Mouse (Mus musculus) forebrain, embryonic 13.5 days (tissue): Measurements from ENCODE around the gene Sytl3. TPM values are rescaled to one million over a fixed set of nuclear protein-coding genes. Genes with fewer than 3 reads are reported as not detected.
"Not testable (repeated sequence)": the region's sequence is repeated elsewhere in the genome, so short reads cannot be mapped to it uniquely, and the experiment has no call there.

ENCODE experiments used
- ATAC-seq: fragments of 200-750 bp; cut with Nextera tagmentation; 2 replicates; pipeline ENCODE4 v1.8.0; 2017
- H3K27ac ChIP-seq: fragments of 300-500 bp; sonication (generic); 2 replicates; pipeline ENCODE4 v1.5.1; 2015; ENCODE audit warnings: inconsistent platforms, mild to moderate bottlenecking, moderate library complexity
- H3K27me3 ChIP-seq: fragments of 300-500 bp; sonication (generic); 2 replicates; pipeline ENCODE4 v1.6.1; 2015; ENCODE audit warnings: mild to moderate bottlenecking, inconsistent platforms
- H3K36me3 ChIP-seq: fragments of 300-500 bp; sonication (generic); 2 replicates; pipeline ENCODE4 v1.6.1; 2015; ENCODE audit warnings: mild to moderate bottlenecking, inconsistent platforms; ENCODE audit not compliant: poor library complexity, severe bottlenecking
- H3K4me1 ChIP-seq: fragments of 300-500 bp; sonication (generic); 2 replicates; pipeline ENCODE4 v1.6.1; 2015; ENCODE audit warnings: inconsistent platforms
- H3K4me2 ChIP-seq: fragments of 300-500 bp; sonication (generic); 2 replicates; pipeline ENCODE4 v1.6.1; 2015; ENCODE audit warnings: inconsistent platforms, mild to moderate bottlenecking, moderate library complexity
- H3K4me3 ChIP-seq: fragments of 300-500 bp; sonication (generic); 2 replicates; pipeline ENCODE4 v1.5.1; 2015; ENCODE audit warnings: mild to moderate bottlenecking, inconsistent platforms
- H3K9ac ChIP-seq: fragments of 300-500 bp; sonication (generic); 2 replicates; pipeline ENCODE4 v1.6.1; 2015; ENCODE audit warnings: mild to moderate bottlenecking, inconsistent platforms
- H3K9me3 ChIP-seq: fragments of 300-500 bp; sonication (generic); replicated peaks from 2 replicates; pipeline ENCODE4 v1.6.1; 2016; ENCODE audit warnings: inconsistent platforms
- WGBS: fragments of 180-500 bp; shearing (Covaris S2); methylation state at CpG from one replicate; pipeline ENCODE4 v1.1.7; 2015; 5-methylcytosine and 5-hydroxymethylcytosine counted together
- polyA plus RNA-seq: library from polyadenylated mRNA; unstranded; fragments of >200 nt; fragmentation: Nextera tagmentation; extraction: Ambion mirVana; gene quantifications from 2 replicates; pipeline ENCODE4 v1.2.1, GENCODE M21; 2015

Gene Sytl3
- polyA plus RNA-seq, 1 experiment from 2014 or later, result 0.43 TPM

DNA sequence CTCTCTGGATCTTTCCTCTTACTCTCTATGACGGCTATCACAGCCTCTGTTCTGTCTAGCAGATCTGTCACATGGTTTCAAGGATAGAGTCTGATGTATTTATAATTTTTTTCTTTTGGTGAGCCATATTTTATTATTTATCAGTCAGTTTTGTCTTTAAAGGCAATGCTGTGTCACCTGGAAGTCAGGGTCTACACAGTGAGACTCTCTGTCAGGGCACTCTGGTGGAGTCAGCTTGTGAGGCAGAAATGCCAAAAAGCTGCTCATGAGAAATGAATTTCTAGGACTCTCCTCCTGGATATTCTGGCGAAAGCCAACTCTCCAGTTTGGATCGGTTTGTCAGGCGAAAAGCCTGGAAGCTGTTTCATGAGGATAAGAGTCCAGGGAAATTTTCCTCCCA lies 23.1 kb upstream of the Sytl3 start:
- not testable (repeated sequence) for H3K27ac ChIP-seq, H3K4me1 ChIP-seq, H3K9me3 ChIP-seq, H3K4me3 ChIP-seq, ATAC-seq, H3K9ac ChIP-seq, H3K27me3 ChIP-seq, H3K36me3 ChIP-seq, H3K4me2 ChIP-seq
- 94% methylated on average over 1 of the region's 4 CpGs for WGBS

DNA sequence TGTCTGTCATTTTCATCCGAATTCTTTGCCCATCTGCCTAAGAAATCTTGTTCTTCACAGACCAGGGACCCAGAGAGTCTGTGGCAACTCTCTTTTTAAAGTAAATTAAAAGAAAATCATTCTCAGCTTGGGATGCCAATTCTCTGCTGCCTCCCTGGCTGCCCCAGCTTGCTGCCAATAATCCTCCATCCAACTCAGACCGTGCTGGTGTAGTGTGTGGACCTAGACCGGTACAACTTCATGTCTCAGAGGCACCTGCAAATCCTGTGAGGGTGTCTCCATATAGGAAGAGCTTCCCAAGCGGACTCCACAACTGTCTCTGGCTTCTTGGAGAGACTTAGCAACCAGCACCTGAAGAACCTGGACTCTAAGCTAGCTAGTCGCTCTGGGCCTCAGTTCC lies 22.0 kb upstream of the Sytl3 start:
- Histone ChIP-seq H3K27me3 (no peaks in the 10 kb centered on the region), H3K9ac (no peak overlapping the region), H3K4me1 (no peaks in the 10 kb centered on the region), H3K4me3 (no peak overlapping the region), H3K27ac (no peak overlapping the region), H3K4me2 (no peak overlapping the region), H3K36me3 (no peaks in the 10 kb centered on the region), H3K9me3 (no peaks in the 10 kb centered on the region)
- WGBS, result 90% methylated on average over 5 of the region's 5 CpGs
- ATAC-seq, result no peak

- H3K27me3 ChIP-seq, H3K27ac ChIP-seq, H3K4me3 ChIP-seq, H3K9ac ChIP-seq, H3K9me3 ChIP-seq, H3K36me3 ChIP-seq, ATAC-seq, H3K4me2 ChIP-seq, H3K4me1 ChIP-seq: not testable (repeated sequence)
- 98% methylated on average over 4 of the region's 4 CpGs for WGBS
Measured at GRCm38 (mm10) chr17:6637434-6637833, 21.5 kb upstream of the Sytl3 start.

DNA sequence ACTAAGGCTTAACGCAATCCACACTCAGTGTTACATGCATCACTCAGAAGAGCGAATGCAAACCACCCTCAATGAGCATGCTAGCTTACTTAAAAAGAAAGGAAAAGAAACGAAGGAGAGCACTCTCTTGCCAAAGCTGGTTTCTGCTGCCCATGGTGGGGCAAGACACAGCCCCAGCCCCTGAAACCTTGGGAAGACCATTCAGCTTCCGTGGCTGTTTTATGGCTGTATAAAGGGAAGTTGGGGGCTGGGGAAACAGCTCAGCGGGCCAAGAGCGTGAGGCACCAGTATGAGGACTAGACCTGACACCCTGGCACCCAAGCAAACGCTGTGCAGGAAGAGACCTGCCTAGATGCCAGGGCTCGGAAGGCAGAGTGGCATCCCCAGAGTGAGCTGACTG lies 20.4 kb upstream of the Sytl3 start:
- 82% methylated on average over 8 of the region's 8 CpGs for WGBS
- ATAC-seq, H3K9ac ChIP-seq, H3K4me1 ChIP-seq, H3K4me3 ChIP-seq, H3K4me2 ChIP-seq, H3K36me3 ChIP-seq, H3K27me3 ChIP-seq, H3K9me3 ChIP-seq, H3K27ac ChIP-seq: not testable (repeated sequence)

DNA sequence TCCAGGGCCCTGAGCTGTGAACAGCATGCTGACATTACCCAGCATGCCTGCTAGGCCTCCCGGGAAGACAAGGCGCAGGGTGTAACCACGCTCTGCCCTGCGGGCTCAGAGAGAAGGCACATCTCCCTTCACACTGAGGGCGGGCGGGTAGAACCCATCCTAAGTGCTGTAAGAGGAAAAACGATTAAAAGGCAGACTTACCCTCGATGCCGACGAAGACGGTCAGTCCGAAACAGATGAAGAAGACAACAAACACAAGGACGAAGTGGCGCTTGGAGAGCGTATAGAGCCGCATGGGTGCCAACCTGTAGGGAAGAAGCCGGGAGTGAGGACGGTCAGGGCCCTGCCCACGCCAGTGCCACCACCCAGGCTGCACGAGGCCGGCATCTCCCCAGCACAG lies 19.4 kb upstream of the Sytl3 start:
- ATAC-seq, H3K9me3 ChIP-seq, H3K4me3 ChIP-seq, H3K36me3 ChIP-seq, H3K27me3 ChIP-seq, H3K4me2 ChIP-seq, H3K27ac ChIP-seq, H3K9ac ChIP-seq, H3K4me1 ChIP-seq: not testable (repeated sequence)
- WGBS, result 94% methylated on average over 15 of the region's 21 CpGs

GRCm38 (mm10) chr17:6640044-6640637 lies 18.8 kb upstream of the Sytl3 start:
- not testable (repeated sequence) for H3K27me3 ChIP-seq, ATAC-seq, H3K9me3 ChIP-seq, H3K9ac ChIP-seq, H3K4me3 ChIP-seq, H3K36me3 ChIP-seq, H3K4me2 ChIP-seq, H3K27ac ChIP-seq, H3K4me1 ChIP-seq
- 87% methylated on average over 10 of the region's 10 CpGs for WGBS

- not testable (repeated sequence) for H3K4me2 ChIP-seq, H3K27ac ChIP-seq, H3K27me3 ChIP-seq, H3K9me3 ChIP-seq, H3K4me1 ChIP-seq, H3K4me3 ChIP-seq, H3K9ac ChIP-seq, H3K36me3 ChIP-seq, ATAC-seq
- 86% methylated on average over 14 of the region's 14 CpGs for WGBS
Measured at GRCm38 (mm10) chr17:6640771-6641429, 18.0 kb upstream of the Sytl3 start.

- H3K4me3 ChIP-seq, H3K9me3 ChIP-seq, H3K36me3 ChIP-seq, H3K9ac ChIP-seq, ATAC-seq, H3K4me1 ChIP-seq, H3K27me3 ChIP-seq, H3K27ac ChIP-seq, H3K4me2 ChIP-seq: not testable (repeated sequence)
- WGBS, result 87% methylated on average over 9 of the region's 9 CpGs
Measured at GRCm38 (mm10) chr17:6644210-6644609, 14.7 kb upstream of the Sytl3 start.

DNA sequence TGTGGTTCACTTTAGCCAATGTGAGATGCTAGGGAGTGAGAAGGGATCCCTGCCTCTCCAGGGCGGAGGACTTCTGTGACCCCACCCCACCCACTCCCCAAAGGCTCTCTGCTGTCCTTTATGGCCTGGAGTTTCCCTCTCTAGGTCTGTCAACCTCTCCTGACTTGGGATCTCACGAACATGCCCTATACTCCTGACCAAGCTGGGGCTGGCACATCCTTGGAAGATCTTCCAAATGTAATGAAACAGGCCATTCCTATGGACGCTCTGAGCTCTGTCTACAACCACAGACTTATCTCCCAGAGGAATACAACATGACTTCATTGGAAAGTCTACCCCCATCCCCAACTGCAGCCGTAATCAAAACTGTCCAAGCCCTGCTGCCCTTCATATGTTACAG lies 14.2 kb upstream of the Sytl3 start:
- not testable (repeated sequence) for H3K27ac ChIP-seq, H3K4me1 ChIP-seq, H3K4me2 ChIP-seq, H3K9me3 ChIP-seq, H3K27me3 ChIP-seq, H3K4me3 ChIP-seq, H3K9ac ChIP-seq, H3K36me3 ChIP-seq, ATAC-seq
- 92% methylated on average over 4 of the region's 4 CpGs for WGBS

- not testable (repeated sequence) for H3K4me3 ChIP-seq
- WGBS, result 96% methylated on average over 4 of the region's 4 CpGs
Measured at GRCm38 (mm10) chr17:6645668-6646067, 13.2 kb upstream of the Sytl3 start.

GRCm38 (mm10) chr17:6646841-6647240 lies 12.1 kb upstream of the Sytl3 start:
- H3K4me1 ChIP-seq, H3K36me3 ChIP-seq, H3K9me3 ChIP-seq, H3K27ac ChIP-seq, ATAC-seq, H3K27me3 ChIP-seq, H3K4me3 ChIP-seq, H3K4me2 ChIP-seq, H3K9ac ChIP-seq: not testable (repeated sequence)
- 97% methylated on average over 8 of the region's 8 CpGs for WGBS

More at GRCm38 (mm10) chr17:6645668-6646067, 13.2 kb upstream of the Sytl3 start:
- ATAC-seq, H3K4me1 ChIP-seq, H3K36me3 ChIP-seq, H3K4me2 ChIP-seq, H3K9ac ChIP-seq, H3K27ac ChIP-seq, H3K9me3 ChIP-seq, H3K27me3 ChIP-seq: not testable (repeated sequence)

- not testable (repeated sequence) for H3K9me3 ChIP-seq, H3K9ac ChIP-seq, H3K4me2 ChIP-seq, H3K4me3 ChIP-seq, H3K36me3 ChIP-seq, H3K4me1 ChIP-seq, H3K27ac ChIP-seq, H3K27me3 ChIP-seq, ATAC-seq
- 93% methylated on average over 3 of the region's 3 CpGs for WGBS
Measured at GRCm38 (mm10) chr17:6647452-6647851, 11.4 kb upstream of the Sytl3 start.

GRCm38 (mm10) chr17:6650904-6651565 lies 7.9 kb upstream of the Sytl3 start:
- not testable (repeated sequence) for ATAC-seq, H3K4me1 ChIP-seq, H3K4me3 ChIP-seq, H3K9me3 ChIP-seq, H3K9ac ChIP-seq, H3K27ac ChIP-seq, H3K36me3 ChIP-seq, H3K27me3 ChIP-seq, H3K4me2 ChIP-seq
- 87% methylated on average over 5 of the region's 7 CpGs for WGBS
